Mouse (Mus musculus) MEL (cell line): ENCODE results near the gene Crhr2. TPM values are rescaled to one million over a fixed set of nuclear protein-coding genes. Genes with fewer than 3 reads are reported as not detected.

ENCODE experiments used
- DNase-seq: peaks from one replicate; pipeline ENCODE4 v3.0.0; 2011; ENCODE audit warnings: low read depth, low spot score
- H3K27ac ChIP-seq: 2 replicates; pipeline ENCODE4 v1.5.1; 2012; ENCODE audit warnings: low read depth, mild to moderate bottlenecking, control low read depth, low read length, moderate library complexity; ENCODE audit not compliant: control insufficient read depth
- H3K27me3 ChIP-seq, 2 experiments: fragments of 150-350 bp in 1 of 2; sonication (generic) in 1 of 2; 2 replicates each; pipeline ENCODE4 v1.6.1; 2012; ENCODE audit warnings: low read length in 2 of 2, mild to moderate bottlenecking in 2 of 2, improper control_type of control experiment in 1 of 2, moderate library complexity in 1 of 2; ENCODE audit not compliant: insufficient read depth in 2 of 2, control insufficient read depth in 1 of 2
- H3K36me3 ChIP-seq, 2 experiments: 2 replicates each; pipeline ENCODE4 v1.6.1; 2012 to 2014; ENCODE audit warnings: low read length in 2 of 2, improper control_type of control experiment in 1 of 2, inconsistent platforms in 1 of 2, mild to moderate bottlenecking in 1 of 2; ENCODE audit not compliant: insufficient read depth in 2 of 2, control insufficient read depth in 1 of 2
- H3K4me1 ChIP-seq, 2 experiments: fragments of 150-350 bp in 1 of 2; sonication (generic) in 1 of 2; 2 replicates each; pipeline ENCODE4 v1.6.1; 2012; ENCODE audit warnings: low read length in 2 of 2, improper control_type of control experiment in 1 of 2, mild to moderate bottlenecking in 1 of 2; ENCODE audit not compliant: insufficient read depth in 2 of 2, control insufficient read depth in 1 of 2
- H3K4me3 ChIP-seq, 2 experiments: fragments of 150-350 bp in 1 of 2; sonication (generic) in 1 of 2; 2 replicates each; pipeline ENCODE4 v1.5.1; 2012; ENCODE audit warnings: low read depth in 2 of 2, low read length in 2 of 2, mild to moderate bottlenecking in 2 of 2, moderate library complexity in 2 of 2, control low read depth in 1 of 2, improper control_type of control experiment in 1 of 2; ENCODE audit not compliant: control insufficient read depth in 1 of 2, insufficient read depth in 1 of 2
- H3K79me2 ChIP-seq: 2 replicates; pipeline ENCODE4 v1.6.1; 2012; ENCODE audit warnings: mild to moderate bottlenecking, low read length, moderate library complexity; ENCODE audit not compliant: control insufficient read depth, poor library complexity, insufficient read depth
- H3K9ac ChIP-seq: 2 replicates; pipeline ENCODE4 v1.6.1; 2012; ENCODE audit warnings: low read depth, mild to moderate bottlenecking, control low read depth, low read length, moderate library complexity; ENCODE audit not compliant: control insufficient read depth, poor library complexity, severe bottlenecking
- H3K9me3 ChIP-seq: fragments of 150-350 bp; sonication (generic); replicated peaks from 2 replicates; pipeline ENCODE4 v1.6.1; 2012; ENCODE audit warnings: mild to moderate bottlenecking, low read length, improper control_type of control experiment, moderate library complexity; ENCODE audit not compliant: insufficient read depth
- BHLHE40 ChIP-seq: IDR thresholded peaks from 2 replicates; pipeline ENCODE4 v1.6.1; 2012; ENCODE audit warnings: low read depth, mild to moderate bottlenecking, inconsistent platforms, low read length, improper control_type of control experiment, borderline replicate concordance
- CHD2 ChIP-seq: IDR thresholded peaks from 2 replicates; pipeline ENCODE4 v1.6.1; 2011; ENCODE audit warnings: low read length, improper control_type of control experiment
- CTCF ChIP-seq, 3 experiments: IDR thresholded peaks in 2 of 3; conservative IDR thresholded peaks in 1 of 3; 2 replicates each; pipeline ENCODE4 v1.5.1; 2011 to 2012; ENCODE audit warnings: low read length in 3 of 3, low read depth in 2 of 3, mild to moderate bottlenecking in 2 of 3, improper control_type of control experiment in 1 of 3, inconsistent platforms in 1 of 3, mixed read lengths in 1 of 3, moderate library complexity in 1 of 3; ENCODE audit not compliant: control insufficient read depth in 1 of 3, insufficient read depth in 1 of 3, poor library complexity in 1 of 3, severe bottlenecking in 1 of 3
- E2F4 ChIP-seq: IDR thresholded peaks from 2 replicates; pipeline ENCODE4 v1.6.1; 2011; ENCODE audit warnings: low read depth, low read length, improper control_type of control experiment, borderline replicate concordance
- ELF1 ChIP-seq: IDR thresholded peaks from 2 replicates; pipeline ENCODE4 v1.6.1; 2014; ENCODE audit warnings: low read depth, mild to moderate bottlenecking, inconsistent platforms, low read length, improper control_type of control experiment, moderate library complexity
- ETS1 ChIP-seq: IDR thresholded peaks from 2 replicates; pipeline ENCODE4 v1.6.1; 2012; ENCODE audit warnings: low read depth, mild to moderate bottlenecking, inconsistent platforms, low read length, improper control_type of control experiment, moderate library complexity
- GABPA ChIP-seq: IDR thresholded peaks from 2 replicates; pipeline ENCODE4 v1.6.1; 2012; ENCODE audit warnings: low read depth, mild to moderate bottlenecking, inconsistent platforms, low read length, improper control_type of control experiment, moderate library complexity
- GATA1 ChIP-seq: IDR thresholded peaks from 2 replicates; pipeline ENCODE4 v1.6.1; 2011; ENCODE audit warnings: low read depth, low read length, improper control_type of control experiment
- HCFC1 ChIP-seq: IDR thresholded peaks from 2 replicates; pipeline ENCODE4 v1.6.1; 2012; ENCODE audit warnings: low read depth, mild to moderate bottlenecking, inconsistent platforms, low read length, improper control_type of control experiment, moderate library complexity
- JUND ChIP-seq: IDR thresholded peaks from 2 replicates; pipeline ENCODE4 v1.6.1; 2011; ENCODE audit warnings: low read depth, mild to moderate bottlenecking, improper control_type of control experiment, low read length
- KAT2A ChIP-seq: conservative IDR thresholded peaks from 2 replicates; pipeline ENCODE4 v1.6.1; 2012; ENCODE audit warnings: low read depth, low read length, improper control_type of control experiment, inconsistent platforms
- MAFK ChIP-seq: IDR thresholded peaks from 2 replicates; pipeline ENCODE4 v1.6.1; 2011; ENCODE audit warnings: low read depth, mild to moderate bottlenecking, low read length, improper control_type of control experiment, borderline replicate concordance
- MAZ ChIP-seq: IDR thresholded peaks from 2 replicates; pipeline ENCODE4 v1.6.1; 2012; ENCODE audit warnings: low read depth, mild to moderate bottlenecking, inconsistent platforms, low read length, improper control_type of control experiment
- MEF2A ChIP-seq: IDR thresholded peaks from 2 replicates; pipeline ENCODE4 v1.6.1; 2014; ENCODE audit warnings: low read depth, mild to moderate bottlenecking, inconsistent platforms, low read length, improper control_type of control experiment; ENCODE audit not compliant: poor library complexity, insufficient replicate concordance, severe bottlenecking; ENCODE audit errors: extremely low read depth
- MXI1 ChIP-seq: IDR thresholded peaks from 2 replicates; pipeline ENCODE4 v1.6.1; 2011; ENCODE audit warnings: mild to moderate bottlenecking, low read depth, low read length, improper control_type of control experiment
- NELFE ChIP-seq: IDR thresholded peaks from 2 replicates; pipeline ENCODE4 v1.6.1; 2011; ENCODE audit warnings: low read depth, low read length, improper control_type of control experiment
- NRF1 ChIP-seq: IDR thresholded peaks from 2 replicates; pipeline ENCODE4 v1.6.1; 2014; ENCODE audit warnings: low read depth, mild to moderate bottlenecking, inconsistent platforms, low read length, improper control_type of control experiment, moderate library complexity; ENCODE audit not compliant: poor library complexity, insufficient read depth, severe bottlenecking
- POLR2AphosphoS5 ChIP-seq: IDR thresholded peaks from 2 replicates; pipeline ENCODE4 v1.6.1; 2012; ENCODE audit warnings: low read depth, borderline replicate concordance, mild to moderate bottlenecking, inconsistent platforms, low read length, moderate library complexity, mixed read lengths
- SIN3A ChIP-seq: IDR thresholded peaks from 2 replicates; pipeline ENCODE4 v1.6.1; 2012; ENCODE audit warnings: low read length, improper control_type of control experiment, inconsistent platforms
- SMC3 ChIP-seq: IDR thresholded peaks from 2 replicates; pipeline ENCODE4 v1.6.1; 2011; ENCODE audit warnings: low read depth, low read length, improper control_type of control experiment
- TAL1 ChIP-seq: IDR thresholded peaks from 2 replicates; pipeline ENCODE4 v1.6.1; 2012; ENCODE audit warnings: mild to moderate bottlenecking, inconsistent platforms, low read length, moderate library complexity, mixed read lengths
- TCF12 ChIP-seq: IDR thresholded peaks from 2 replicates; pipeline ENCODE4 v1.6.1; 2014; ENCODE audit warnings: low read depth, mild to moderate bottlenecking, inconsistent platforms, low read length, improper control_type of control experiment, moderate library complexity
- UBTF ChIP-seq: IDR thresholded peaks from 2 replicates; pipeline ENCODE4 v1.6.1; 2012; ENCODE audit warnings: low read depth, mild to moderate bottlenecking, inconsistent platforms, low read length, improper control_type of control experiment, moderate library complexity, borderline replicate concordance; ENCODE audit not compliant: insufficient read depth
- ZKSCAN1 ChIP-seq: IDR thresholded peaks from 2 replicates; pipeline ENCODE4 v1.6.1; 2012; ENCODE audit warnings: low read depth, mild to moderate bottlenecking, inconsistent platforms, low read length, improper control_type of control experiment, moderate library complexity
- ZMIZ1 ChIP-seq: IDR thresholded peaks from 2 replicates; pipeline ENCODE4 v1.6.1; 2012; ENCODE audit warnings: low read depth, mild to moderate bottlenecking, inconsistent platforms, low read length, improper control_type of control experiment, moderate library complexity
- ZNF384 ChIP-seq: IDR thresholded peaks from 2 replicates; pipeline ENCODE4 v1.6.1; 2012; ENCODE audit warnings: low read depth, mild to moderate bottlenecking, inconsistent platforms, low read length, improper control_type of control experiment
- polyA plus RNA-seq, 2 experiments: library from polyadenylated mRNA; stranded (reverse) in 1 of 2; unstranded in 1 of 2; fragments of >175 nt in 1 of 2; fragments of >200 nt in 1 of 2; gene quantifications; 2 replicates each; pipeline versions ENCODE4 v1.2.1 to v1.2.4; 2012; ENCODE audit warnings: low replicate concordance in 2 of 2, low read depth in 1 of 2; ENCODE audit not compliant: insufficient read length in 2 of 2, insufficient read depth in 1 of 2, missing spikeins in 1 of 2
- total RNA-seq: library from RNA; depleted of rRNA; stranded (reverse); fragments of 300-350 nt; gene quantifications from 2 replicates; pipeline ENCODE4 v1.2.3, GENCODE M21; 2012

Crhr2 gene
- total and polyA plus RNA-seq, 3 experiments = not detected

DNA sequence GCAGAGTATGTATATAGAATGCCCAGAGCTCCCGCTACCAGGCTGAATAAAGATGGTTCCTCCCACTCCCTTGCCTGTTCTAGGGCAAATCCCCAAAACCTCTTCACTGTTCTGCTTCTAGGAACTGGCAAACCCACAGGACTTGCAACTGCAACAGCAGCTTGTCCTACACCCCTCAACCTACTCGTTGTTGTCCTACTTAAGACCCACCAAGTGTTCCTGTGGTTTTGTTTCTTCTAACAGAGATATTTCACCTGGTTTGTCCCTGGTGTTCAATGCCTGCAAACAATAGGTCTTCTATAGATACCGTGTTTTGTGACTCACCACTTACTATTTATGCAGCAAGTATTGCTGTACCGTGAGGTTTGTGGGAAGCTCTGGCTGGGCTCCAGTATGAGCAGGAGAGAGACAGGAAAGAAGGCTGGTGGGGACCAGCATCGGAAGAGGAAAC is 28.5 kb upstream of the Crhr2 start:
- no peak overlapping the region for H3K9ac ChIP-seq
- H3K79me2 ChIP-seq = no peaks in the 10 kb centered on the region
- no peak for TF ChIP-seq BHLHE40
- no peak for TF ChIP-seq MEF2A
- TF ChIP-seq MXI1 = no peak
- no peak for TF ChIP-seq TAL1
- no peak for TF ChIP-seq ELF1
- no peak for TF ChIP-seq KAT2A
- TF ChIP-seq ZNF384 = no peak
- no peak for TF ChIP-seq JUND
- no peak for TF ChIP-seq SIN3A
- TF ChIP-seq MAFK = no peak
- no peak for TF ChIP-seq GATA1
- TF ChIP-seq ETS1 = no peak
- no peak for TF ChIP-seq CTCF (IDR thresholded peaks at IDR 0.05 in 2 of 3, conservative IDR thresholded peaks at IDR 0.05 in 1 of 3; ENCODE audit: control insufficient read depth in 1 of 3, insufficient read depth in 1 of 3, low read depth in 2 of 3, low read length in 3 of 3, poor library complexity in 1 of 3, severe bottlenecking in 1 of 3)
- TF ChIP-seq TCF12 = no peak
- no peak for TF ChIP-seq UBTF
- no peak for TF ChIP-seq ZKSCAN1
- TF ChIP-seq CHD2 = no peak
- TF ChIP-seq HCFC1 = no peak
- no peak for DNase-seq
- H3K4me1 ChIP-seq = no peaks in the 10 kb centered on the region
- peaks cover 0 to 2% of the 10 kb centered on the region in 2 experiments; a peak in 1 of 4 replicates for H3K27me3 ChIP-seq
- no peaks in the 10 kb centered on the region for H3K36me3 ChIP-seq
- H3K27ac ChIP-seq = no peak overlapping the region
- no peak overlapping the region for H3K4me3 ChIP-seq
- H3K9me3 ChIP-seq = no peaks in the 10 kb centered on the region

DNA sequence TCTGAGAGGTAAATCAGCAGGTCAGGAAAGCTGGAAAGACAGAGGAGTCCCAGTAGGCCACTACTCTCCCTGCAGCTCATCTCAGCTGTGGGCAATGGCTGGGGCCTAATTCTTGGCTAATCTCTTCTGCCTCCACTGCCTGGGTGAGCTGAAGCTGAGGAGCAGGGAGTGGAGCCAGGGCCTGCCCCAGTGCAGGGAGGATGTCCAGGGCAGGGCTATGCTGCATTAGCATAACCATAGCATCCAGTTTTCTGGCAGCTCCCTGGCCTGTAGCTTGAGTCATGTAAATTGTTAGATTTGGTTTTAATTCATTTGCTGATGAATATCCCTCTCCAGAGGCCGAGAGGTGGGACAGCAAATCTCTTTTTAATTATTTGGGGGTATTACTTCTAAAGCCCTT is 26.4 kb upstream of the Crhr2 start:
- no peak for DNase-seq
- Histone ChIP-seq H3K4me1 (no peaks in the 10 kb centered on the region), H3K27ac (no peak overlapping the region), H3K9ac (no peak overlapping the region), H3K9me3 (no peaks in the 10 kb centered on the region), H3K36me3 (no peaks in the 10 kb centered on the region), H3K4me3 (no peak overlapping the region), H3K27me3 (peaks cover 0 to 2% of the 10 kb centered on the region in 2 experiments; a peak in 1 of 4 replicates), H3K79me2 (no peaks in the 10 kb centered on the region)
- TF ChIP-seq SMC3 (no peak), MAZ (no peak), MXI1 (no peak), POLR2AphosphoS5 (no peak), NRF1 (no peak), ZMIZ1 (no peak), E2F4 (no peak), MEF2A (no peak), UBTF (no peak), ZKSCAN1 (no peak), KAT2A (no peak), GABPA (no peak), NELFE (no peak), ETS1 (no peak), ELF1 (no peak), ZNF384 (no peak), HCFC1 (no peak)
